Mouse (Mus musculus): ENCODE data around the gene Mettl7a1. TPM values are rescaled to one million over a fixed set of nuclear protein-coding genes. Genes with fewer than 3 reads are reported as not detected.
"Not testable (repeated sequence)": the region's sequence is repeated elsewhere in the genome, so short reads cannot be mapped to it uniquely, and the experiment has no call there.

Mettl7a1 gene
- polyA plus RNA-seq, 1 experiment from 2014 or later, result 7.3 TPM

GRCm38 (mm10) chr15:100364242-100364641 lies 60.3 kb downstream of the Mettl7a1 start, which contains the start of gene Higd1c:
Gene Higd1c (plus strand): TSS chr15:100364542.
- Histone ChIP-seq H3K4me3 (ENCODE audit: low read depth, low read length) (no peak within 1 kb of the TSS), H3K4me2 (replicated peaks; ENCODE audit: low read depth, low read length) (no peak within 1 kb of the TSS), H3K9ac (replicated peaks; ENCODE audit: low read depth, low read length) (no peak within 1 kb of the TSS), H3K27ac (ENCODE audit: low read length) (no peak within 1 kb of the TSS), H3K4me1 (ENCODE audit: control insufficient read depth, insufficient read depth, low read length) (no peaks in the 10 kb centered on the region), H3K9me3 (ENCODE audit: control insufficient read depth, low read depth, low read length) (0 out of 2 replicates have a peak, but pooled peaks cover 3% of the 10 kb centered on the region), H3K36me3 (ENCODE audit: control insufficient read depth, insufficient read depth, low read length) (no peaks in the 10 kb centered on the region), H3K27me3 (ENCODE audit: control insufficient read depth, insufficient read depth, low read length) (no peaks in the 10 kb centered on the region)
- no peak for ATAC-seq (ENCODE audit: insufficient number of reproducible peaks, insufficient read depth, low FRiP score, low read depth)
- 53% methylated on average over 7 of the region's 7 CpGs for WGBS

GRCm38 (mm10) chr15:100365967-100366366 lies 62.0 kb downstream of the Mettl7a1 start:
- H3K27ac ChIP-seq (ENCODE audit: low read length), result not testable (repeated sequence)

DNA sequence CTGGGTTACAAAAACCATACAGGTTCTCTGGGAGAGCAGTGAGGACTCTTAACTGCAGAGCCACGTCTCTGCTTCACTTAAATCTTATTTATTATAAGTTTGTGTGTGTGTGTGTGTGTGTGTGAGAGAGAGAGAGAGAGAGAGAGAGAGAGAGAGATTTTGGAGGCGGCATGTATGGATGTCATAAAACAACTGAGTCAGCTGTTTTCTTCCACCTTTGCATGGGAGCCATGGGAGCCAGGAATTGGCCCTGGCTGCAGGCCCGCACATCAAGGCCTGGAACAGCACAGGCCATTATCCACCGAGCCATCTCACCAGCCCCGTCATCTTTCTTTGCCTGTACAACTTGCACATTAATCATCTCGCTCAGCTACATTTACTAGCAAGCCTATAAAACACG lies 63.2 kb downstream of the Mettl7a1 start:
- H3K36me3 ChIP-seq (ENCODE audit: control insufficient read depth, insufficient read depth, low read length), result no peaks in the 10 kb centered on the region
- no peak overlapping the region for H3K4me3 ChIP-seq (ENCODE audit: low read depth, low read length)
- 0 out of 2 replicates have a peak, but pooled peaks cover 3% of the 10 kb centered on the region for H3K9me3 ChIP-seq (ENCODE audit: control insufficient read depth, low read depth, low read length)
- H3K27ac ChIP-seq (ENCODE audit: low read length), result no peak overlapping the region
- no peaks in the 10 kb centered on the region for H3K27me3 ChIP-seq (ENCODE audit: control insufficient read depth, insufficient read depth, low read length)
- 59% methylated on average over 7 of the region's 7 CpGs for WGBS
- no peak for ATAC-seq (ENCODE audit: insufficient number of reproducible peaks, insufficient read depth, low FRiP score, low read depth)
- no peaks in the 10 kb centered on the region for H3K4me1 ChIP-seq (ENCODE audit: control insufficient read depth, insufficient read depth, low read length)
- no peak overlapping the region for H3K9ac ChIP-seq (replicated peaks; ENCODE audit: low read depth, low read length)
- H3K4me2 ChIP-seq (replicated peaks; ENCODE audit: low read depth, low read length), result no peak overlapping the region

More at GRCm38 (mm10) chr15:100365967-100366366, 62.0 kb downstream of the Mettl7a1 start:
- not testable (repeated sequence) for H3K9ac ChIP-seq (replicated peaks; ENCODE audit: low read depth, low read length); H3K4me1 ChIP-seq (ENCODE audit: control insufficient read depth, insufficient read depth, low read length); H3K36me3 ChIP-seq (ENCODE audit: control insufficient read depth, insufficient read depth, low read length); H3K4me3 ChIP-seq (ENCODE audit: low read depth, low read length); H3K27me3 ChIP-seq (ENCODE audit: control insufficient read depth, insufficient read depth, low read length); H3K4me2 ChIP-seq (replicated peaks; ENCODE audit: low read depth, low read length); H3K9me3 ChIP-seq (ENCODE audit: control insufficient read depth, low read depth, low read length); ATAC-seq (ENCODE audit: insufficient number of reproducible peaks, insufficient read depth, low FRiP score, low read depth)
- WGBS, result 65% methylated on average over 8 of the region's 9 CpGs

DNA sequence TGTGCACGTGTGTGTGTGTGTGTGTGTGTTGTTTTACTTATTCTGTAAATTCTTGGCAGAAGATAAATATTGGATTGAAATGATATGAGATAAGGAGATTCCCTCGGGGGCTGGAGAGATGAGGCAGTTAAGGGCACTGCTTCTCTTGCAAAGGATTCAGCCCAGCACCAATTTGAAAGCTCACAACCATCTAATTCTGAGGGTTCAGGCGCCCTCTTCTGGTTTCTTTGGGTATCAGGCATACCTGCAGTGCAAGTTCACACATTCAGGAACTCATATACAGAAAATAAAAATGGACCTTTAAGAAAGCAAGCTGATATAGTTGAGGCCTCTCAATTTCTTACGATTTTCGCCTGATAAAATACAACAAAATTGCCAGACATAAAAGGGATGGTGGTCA lies 71.1 kb downstream of the Mettl7a1 start:
- WGBS, result 37% methylated on average over 5 of the region's 5 CpGs
- H3K4me2 ChIP-seq (replicated peaks; ENCODE audit: low read depth, low read length), result no peak overlapping the region
- H3K4me1 ChIP-seq (ENCODE audit: control insufficient read depth, insufficient read depth, low read length), result no peaks in the 10 kb centered on the region
- ATAC-seq (ENCODE audit: insufficient number of reproducible peaks, insufficient read depth, low FRiP score, low read depth), result no peak
- H3K36me3 ChIP-seq (ENCODE audit: control insufficient read depth, insufficient read depth, low read length), result no peaks in the 10 kb centered on the region
- no peaks in the 10 kb centered on the region for H3K27me3 ChIP-seq (ENCODE audit: control insufficient read depth, insufficient read depth, low read length)
- H3K9me3 ChIP-seq (ENCODE audit: control insufficient read depth, low read depth, low read length), result no peaks in the 10 kb centered on the region; the same call in 1 of the 2 replicates
- H3K9ac ChIP-seq (replicated peaks; ENCODE audit: low read depth, low read length), result no peak overlapping the region
- no peak overlapping the region for H3K4me3 ChIP-seq (ENCODE audit: low read depth, low read length)
- H3K27ac ChIP-seq (ENCODE audit: low read length), result no peak overlapping the region

- H3K4me1 ChIP-seq (ENCODE audit: control insufficient read depth, insufficient read depth, low read length); H3K9ac ChIP-seq (replicated peaks; ENCODE audit: low read depth, low read length); H3K36me3 ChIP-seq (ENCODE audit: control insufficient read depth, insufficient read depth, low read length); H3K27me3 ChIP-seq (ENCODE audit: control insufficient read depth, insufficient read depth, low read length); H3K9me3 ChIP-seq (ENCODE audit: control insufficient read depth, low read depth, low read length); ATAC-seq (ENCODE audit: insufficient number of reproducible peaks, insufficient read depth, low FRiP score, low read depth); H3K27ac ChIP-seq (ENCODE audit: low read length); H3K4me2 ChIP-seq (replicated peaks; ENCODE audit: low read depth, low read length); H3K4me3 ChIP-seq (ENCODE audit: low read depth, low read length): not testable (repeated sequence)
- WGBS, result 16% methylated on average over 2 of the region's 9 CpGs
Observed at GRCm38 (mm10) chr15:100377847-100378505, 74.0 kb downstream of the Mettl7a1 start.

Other genes with a start within 250 kb of the Mettl7a1 start
- gene Atf1, start 76.3 kb upstream of the Mettl7a1 start, polyA plus RNA-seq (2014; fragmentation: Nextera tagmentation; extraction: Ambion mirVana), result 52.6 and 53.1 TPM in 2 replicates
- gene Tmprss12, start 23.3 kb upstream of the Mettl7a1 start, polyA plus RNA-seq (2014; fragmentation: Nextera tagmentation; extraction: Ambion mirVana), result 0.17 and 0.25 TPM in 2 replicates
- gene Mettl7a3, start 30.8 kb downstream of the Mettl7a1 start, polyA plus RNA-seq (2014; fragmentation: Nextera tagmentation; extraction: Ambion mirVana), result not detected in 2 replicates
- gene Methig1, start 49.0 kb downstream of the Mettl7a1 start, polyA plus RNA-seq (2014; fragmentation: Nextera tagmentation; extraction: Ambion mirVana), result 0.41 TPM in 1 of 2 replicates, not detected in the other
- not detected in 2 replicates for gene Mettl7a2, start 49.1 kb downstream of the Mettl7a1 start, polyA plus RNA-seq (2014; fragmentation: Nextera tagmentation; extraction: Ambion mirVana)
- not detected in 2 replicates for gene Higd1c, start 60.4 kb downstream of the Mettl7a1 start, polyA plus RNA-seq (2014; fragmentation: Nextera tagmentation; extraction: Ambion mirVana)
- not detected in 2 replicates for gene Gm5475, start 118.0 kb downstream of the Mettl7a1 start, polyA plus RNA-seq (2014; fragmentation: Nextera tagmentation; extraction: Ambion mirVana)
- gene Slc11a2, start 120.9 kb downstream of the Mettl7a1 start, polyA plus RNA-seq (2014; fragmentation: Nextera tagmentation; extraction: Ambion mirVana), result 13.5 and 18.2 TPM in 2 replicates
- gene Letmd1, start 164.9 kb downstream of the Mettl7a1 start, polyA plus RNA-seq (2014; fragmentation: Nextera tagmentation; extraction: Ambion mirVana), result 29.8 and 30.4 TPM in 2 replicates
- gene Csrnp2, start 191.3 kb downstream of the Mettl7a1 start, polyA plus RNA-seq (2014; fragmentation: Nextera tagmentation; extraction: Ambion mirVana), result 12.0 and 12.6 TPM in 2 replicates
- 26.5 and 30.1 TPM in 2 replicates for gene Tfcp2, start 247.9 kb downstream of the Mettl7a1 start, polyA plus RNA-seq (2014; fragmentation: Nextera tagmentation; extraction: Ambion mirVana)

Data from stomach, embryonic 14.5 days (tissue).